Mouse (Mus musculus) cortical plate, adult 2 months (tissue): ENCODE results near the gene Ermp1.

ENCODE experiments used
- CTCF ChIP-seq: fragments of 200-500 bp; IDR thresholded peaks from 2 replicates; pipeline ENCODE4 v1.5.1; 2011; ENCODE audit warnings: mild to moderate bottlenecking, control low read depth, low read length; ENCODE audit not compliant: insufficient read depth; ENCODE audit errors: extremely low read depth
- POLR2A ChIP-seq: fragments of 200-500 bp; IDR thresholded peaks from 2 replicates; pipeline ENCODE4 v1.6.1; 2011; ENCODE audit warnings: mild to moderate bottlenecking, low read length, control low read depth; ENCODE audit not compliant: insufficient read depth; ENCODE audit errors: extremely low read depth

GRCm38 (mm10) chr19:29607521-29607920 lies 40.7 kb downstream of the Ermp1 start:
- TF ChIP-seq CTCF (no peak), POLR2A (no peak)
